Mouse (Mus musculus): ENCODE measurements around the gene Pde6h. TPM values are rescaled to one million over a fixed set of nuclear protein-coding genes. Genes with fewer than 3 reads are reported as not detected.

Gene Pde6h
- total and polyA plus RNA-seq, 3 experiments: 1.7 TPM; not detected in 2

- DNase-seq: no peak
Measured at GRCm38 (mm10) chr6:136983201-136983600, 59.6 kb downstream of the Pde6h start.

DNA sequence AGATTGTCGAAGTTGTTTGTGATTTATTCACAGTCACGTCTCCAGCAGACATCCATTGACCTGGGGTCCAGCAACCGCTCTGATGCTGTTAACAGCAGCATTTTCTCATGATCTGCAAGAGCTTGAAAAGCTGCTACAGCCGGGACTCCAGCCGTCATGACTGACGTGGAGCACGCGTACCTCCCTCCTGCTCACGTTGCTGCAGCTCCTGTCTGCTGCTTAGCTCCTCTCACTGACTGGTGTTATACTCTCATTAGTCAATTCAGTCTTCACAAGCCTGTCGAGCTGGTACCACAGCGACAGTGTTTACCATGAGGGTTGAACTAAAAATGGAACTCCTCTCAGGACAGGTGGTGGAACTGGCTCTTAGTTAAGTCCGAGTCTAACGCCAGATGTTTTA lies 62.4 kb downstream of the Pde6h start:
- DNase-seq: no peak

DNA sequence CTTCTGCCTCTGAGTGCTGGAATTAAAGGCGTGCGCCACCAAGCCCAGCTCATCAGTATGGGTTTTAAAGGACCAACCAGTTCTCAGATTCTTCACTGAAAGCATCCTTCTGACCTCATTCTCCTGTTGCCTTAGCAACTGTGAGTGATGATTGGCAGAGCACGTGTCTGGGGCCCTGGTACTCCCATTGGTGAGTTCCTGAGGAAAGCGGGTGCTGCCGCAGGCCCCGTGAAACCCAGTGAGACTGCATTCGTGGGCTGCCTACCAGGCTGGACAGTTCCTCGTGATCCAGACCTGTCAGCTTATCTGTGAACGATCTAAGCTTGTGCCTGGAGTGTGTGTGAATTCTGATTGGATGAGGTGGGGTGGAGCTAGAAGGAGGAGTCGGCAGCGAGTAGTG lies 63.1 kb downstream of the Pde6h start:
- DNase-seq: no peak

DNA sequence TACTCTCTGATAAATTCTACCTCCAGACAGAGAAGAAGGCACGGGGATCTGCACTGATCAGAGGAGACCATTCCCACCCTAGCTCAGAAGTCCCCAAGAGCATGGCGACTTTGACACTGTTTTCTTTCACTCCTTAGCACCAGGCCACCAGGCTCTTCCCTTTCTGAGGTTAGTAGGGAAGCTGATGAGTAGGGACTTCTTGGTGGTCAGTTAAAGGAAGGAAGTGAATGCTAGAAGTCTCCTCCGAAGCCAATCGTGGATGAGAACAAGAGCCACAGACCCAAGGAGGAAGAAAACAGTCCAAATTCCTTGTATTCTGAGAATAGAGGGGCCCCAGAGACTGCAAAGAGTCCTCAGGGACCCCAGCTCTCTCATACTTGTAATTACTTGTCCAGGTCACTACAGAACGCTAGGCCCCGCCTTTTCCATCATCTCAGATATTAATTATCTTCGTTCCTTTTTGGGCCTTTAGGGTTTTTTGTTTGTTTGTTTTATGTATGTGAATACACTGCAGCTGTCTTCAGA lies 65.0 kb downstream of the Pde6h start:
- DNase-seq: no peak

DNA sequence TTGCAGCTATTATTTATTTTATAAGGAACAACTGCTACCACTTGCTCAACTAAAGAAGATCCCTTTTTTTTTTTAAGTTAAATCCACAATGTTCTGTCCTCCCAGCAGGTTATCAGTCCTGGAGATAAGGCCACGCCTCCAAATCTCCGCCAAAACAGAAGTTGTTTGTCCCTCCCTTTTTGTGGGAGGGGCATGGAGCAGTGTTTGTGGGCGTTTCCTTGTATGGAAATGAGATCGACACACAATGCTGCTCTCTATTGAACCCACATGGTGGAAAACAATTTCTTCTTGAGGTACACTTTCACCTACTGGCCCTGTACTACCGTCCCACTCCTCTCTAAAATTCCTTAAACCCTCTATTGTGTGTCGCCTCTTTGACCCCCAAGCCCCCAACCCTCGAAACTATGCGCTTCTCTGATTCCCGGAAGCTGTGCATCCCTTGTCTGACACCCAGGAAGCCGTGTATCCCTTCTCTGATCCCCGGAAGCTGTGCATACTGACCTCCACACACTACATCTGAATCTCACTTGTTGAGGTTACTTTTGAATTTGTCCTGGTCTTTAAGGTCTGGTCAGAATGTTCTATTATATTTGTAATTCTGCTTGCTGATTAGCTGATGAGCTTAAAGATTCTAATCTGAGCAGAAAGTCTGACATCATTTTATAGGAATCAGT lies 66.3 kb downstream of the Pde6h start:
- peak; percentile 23 for DNase-seq

GRCm38 (mm10) chr6:136990557-136990956 lies 66.9 kb downstream of the Pde6h start:
- no peak for DNase-seq

DNA sequence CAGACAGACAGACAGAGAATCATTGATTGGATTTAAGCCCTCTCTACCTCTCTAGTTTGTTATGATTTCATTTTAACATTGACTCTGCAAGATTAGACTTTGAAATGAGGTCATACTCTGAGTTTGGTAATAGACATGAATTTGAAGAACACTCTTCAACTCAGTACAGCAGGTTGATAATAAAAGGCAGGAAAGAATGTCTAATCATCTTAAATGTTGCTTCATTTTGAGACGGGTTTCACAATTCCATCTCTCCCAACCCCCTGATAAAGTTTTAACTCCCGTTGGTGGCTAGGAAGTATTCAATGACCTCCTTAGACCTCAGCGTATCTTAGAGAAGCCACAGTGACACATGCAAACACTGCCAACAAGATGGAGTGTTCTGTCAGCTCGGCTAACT lies 69.9 kb downstream of the Pde6h start:
- DNase-seq: no peak

DNA sequence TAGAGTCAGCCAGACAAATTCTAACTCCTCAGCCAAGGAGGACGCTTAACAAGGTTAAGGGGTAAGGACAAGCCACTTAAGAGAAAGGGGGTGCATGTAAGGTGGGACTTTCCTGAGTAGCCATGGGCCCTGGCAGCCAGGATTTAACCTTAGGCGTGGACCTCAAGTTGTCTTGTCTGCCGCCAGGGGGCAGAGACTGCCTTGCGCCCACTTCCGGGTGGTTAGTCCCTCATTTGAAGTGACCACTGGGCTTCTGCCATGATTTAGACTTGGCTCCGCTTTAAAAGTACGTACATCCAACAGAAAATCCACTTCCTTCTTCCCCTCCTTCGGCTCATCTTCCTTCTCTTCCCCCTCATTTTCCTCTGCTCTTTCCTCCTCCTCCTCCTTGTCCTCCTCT lies 71.9 kb downstream of the Pde6h start:
- DNase-seq: no peak

DNA sequence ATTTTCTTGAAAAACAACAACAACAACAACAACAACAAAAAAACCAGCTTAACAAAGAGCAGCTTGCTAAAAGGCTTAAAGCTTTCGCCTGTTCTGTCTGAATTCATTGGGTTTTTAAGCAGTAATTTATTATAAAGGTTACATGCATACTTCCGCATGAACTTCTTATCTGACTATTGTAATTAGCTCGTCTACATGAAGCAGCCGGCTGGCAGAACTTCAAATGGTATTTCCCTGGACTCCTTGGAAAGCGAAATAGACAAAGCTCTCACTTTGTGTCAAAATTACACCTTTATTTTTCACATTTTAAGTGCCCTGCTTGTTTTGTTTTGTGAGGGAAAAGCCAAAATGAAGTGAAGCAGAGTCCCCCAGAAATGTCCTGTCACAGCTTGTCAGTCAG lies 72.7 kb downstream of the Pde6h start:
- DNase-seq: no peak

GRCm38 (mm10) chr6:136998181-136998580 lies 74.5 kb downstream of the Pde6h start:
- no peak for DNase-seq

- DNase-seq: no peak
Measured at GRCm38 (mm10) chr6:136999009-136999408, 75.4 kb downstream of the Pde6h start.

GRCm38 (mm10) chr6:136999707-137000446 lies 76.2 kb downstream of the Pde6h start:
- DNase-seq: peak; percentile 7

- DNase-seq: no peak
Measured at GRCm38 (mm10) chr6:137000706-137001105, 77.1 kb downstream of the Pde6h start.

DNA sequence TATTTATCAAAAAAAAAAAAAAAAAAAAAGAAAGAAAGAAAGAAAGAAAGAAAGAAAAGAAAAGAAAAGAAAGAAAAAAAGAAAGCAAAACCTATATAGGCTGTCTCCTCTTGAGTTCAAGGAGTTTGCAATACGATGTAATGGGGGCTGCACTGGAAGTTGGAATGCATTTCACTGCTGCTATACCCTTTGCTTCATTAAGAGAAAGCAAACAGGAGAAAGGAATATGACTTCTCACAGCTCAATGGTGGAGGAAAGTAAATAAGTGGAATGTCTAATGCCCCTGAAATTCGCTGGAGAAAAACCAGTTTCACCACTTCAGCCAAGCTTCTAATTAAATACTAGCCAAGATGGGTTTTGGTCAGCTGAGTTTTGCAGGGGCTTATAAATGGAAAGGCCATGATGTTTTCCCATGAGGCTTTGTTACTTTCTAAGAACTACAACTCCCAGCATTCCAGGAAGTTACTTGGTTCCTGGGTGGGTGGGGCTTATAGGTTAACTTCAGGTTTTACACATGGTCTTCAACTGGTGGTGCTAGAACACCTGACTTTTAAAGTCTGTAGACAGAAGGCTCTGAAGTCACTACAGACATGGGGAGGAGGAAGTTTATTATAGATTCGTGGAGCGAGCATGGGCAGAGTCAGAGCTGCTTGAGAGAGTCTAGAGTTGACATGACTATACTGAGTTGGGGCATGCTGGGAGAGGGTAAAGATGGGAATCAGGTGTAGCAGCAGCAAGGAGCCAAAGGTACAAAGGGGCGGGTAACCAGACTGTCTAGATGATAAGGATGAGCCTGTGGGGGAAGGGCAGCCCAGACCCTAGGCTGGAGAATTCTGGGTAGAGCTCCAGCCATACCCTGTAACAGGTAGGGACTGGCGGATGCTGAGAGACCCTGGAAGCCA lies 77.9 kb downstream of the Pde6h start:
- no peak for DNase-seq

GRCm38 (mm10) chr6:137002169-137002514 lies 78.5 kb downstream of the Pde6h start:
- DNase-seq: no peak

DNA sequence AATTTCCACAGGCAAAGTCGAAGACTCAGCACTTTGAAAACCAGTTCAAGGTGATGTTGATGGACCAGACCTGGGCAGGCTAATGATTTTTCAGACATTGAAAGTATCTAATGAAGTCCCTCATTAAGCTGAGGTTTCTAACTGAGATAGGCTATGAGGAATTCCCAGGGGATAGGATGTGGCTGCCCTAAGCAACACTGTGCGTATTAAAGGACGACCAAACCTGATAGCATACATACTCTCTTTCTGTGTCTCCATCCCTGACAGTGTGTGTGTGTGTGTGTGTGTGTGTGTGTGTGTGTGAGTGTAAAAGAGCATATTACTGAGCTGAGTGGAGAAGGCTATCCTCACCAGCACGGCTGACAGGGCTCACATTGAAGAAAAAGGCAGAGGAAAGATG lies 80.7 kb downstream of the Pde6h start:
- no peak for DNase-seq

DNA sequence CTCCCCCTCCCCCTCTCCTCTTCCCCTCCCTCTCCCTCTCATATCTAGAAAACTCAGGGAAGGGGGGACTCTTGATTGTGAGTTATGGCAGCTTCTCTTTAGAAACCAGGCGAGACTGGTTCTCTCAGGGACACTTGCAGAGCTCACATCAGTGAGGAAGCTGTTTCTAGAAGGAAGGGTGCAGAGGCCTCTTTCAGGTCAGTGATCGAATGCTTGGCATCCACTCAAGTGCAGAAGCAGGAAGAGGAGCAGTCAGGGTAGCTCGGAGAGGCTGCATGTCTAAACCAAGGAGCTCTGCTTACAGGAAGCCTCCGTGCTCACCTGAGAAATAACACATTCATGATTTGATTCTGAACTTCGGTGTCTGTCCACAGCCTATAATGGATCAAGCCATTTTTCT lies 87.6 kb downstream of the Pde6h start:
- no peak for DNase-seq

DNA sequence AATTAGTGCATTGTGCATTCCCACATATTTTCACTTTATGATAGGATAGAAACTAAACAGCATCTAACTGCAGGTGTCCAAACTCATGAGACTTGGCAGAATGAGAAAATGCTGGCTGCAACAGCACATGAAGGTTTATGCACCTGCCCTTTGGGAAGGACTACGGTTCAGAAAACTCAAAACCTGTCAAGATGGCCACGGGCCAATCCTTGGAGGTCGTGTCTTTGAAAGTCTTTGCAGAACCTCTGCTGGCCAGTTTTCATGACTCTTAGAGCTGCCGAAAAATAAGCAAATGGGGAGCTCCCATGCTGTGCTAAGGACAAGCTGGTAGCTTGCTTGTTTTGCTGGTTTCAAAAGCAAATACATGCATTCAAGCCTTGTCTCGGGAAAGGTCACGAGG lies 90.7 kb downstream of the Pde6h start:
- peak; percentile 6 for DNase-seq

GRCm38 (mm10) chr6:137017216-137017973 lies 93.8 kb downstream of the Pde6h start:
- no peak for DNase-seq

Measured in adrenal gland, adult 2 months (tissue).